Mouse (Mus musculus) macrophage (primary cell): Measurements from ENCODE around the gene Tbc1d16. TPM values are rescaled to one million over a fixed set of nuclear protein-coding genes. Genes with fewer than 3 reads are reported as not detected.
A peak's percentile ranks its signal among the peaks of the same experiment; 100 is the strongest.
"Not testable (repeated sequence)": the region's sequence is repeated elsewhere in the genome, so short reads cannot be mapped to it uniquely, and the experiment has no call there.

Experiments
- H3K27ac ChIP-seq: fragments of 350-480 bp; formaldehyde crosslinking; 2 replicates; pipeline ENCODE4 v1.9.0; 2021
- H3K36me3 ChIP-seq: fragments of 350-480 bp; formaldehyde crosslinking; 2 replicates; pipeline ENCODE4 v1.9.0; 2021; ENCODE audit errors: inconsistent target
- H3K4me3 ChIP-seq: fragments of 350-480 bp; formaldehyde crosslinking; 2 replicates; pipeline ENCODE4 v1.9.0; 2021; ENCODE audit errors: inconsistent target
- H3K79me2 ChIP-seq: fragments of 350-480 bp; formaldehyde crosslinking; 2 replicates; pipeline ENCODE4 v1.9.0; 2021; ENCODE audit errors: inconsistent target
- WGBS: methylation state at CpG from one replicate; pipeline ENCODE4 v1.1.7; 2026; ENCODE audit warnings: inconsistent platforms; ENCODE audit not compliant: missing documents; 5-methylcytosine and 5-hydroxymethylcytosine counted together
- polyA plus RNA-seq: library from polyadenylated mRNA; stranded (reverse); fragments of 250-400 nt; gene quantifications from 3 replicates; pipeline ENCODE4 v1.2.4, GENCODE M21; 2018; ENCODE audit warnings: inconsistent platforms

The Tbc1d16 gene
- polyA plus RNA-seq, 1 experiment from 2014 or later = 3.2 TPM

GRCm38 (mm10) chr11:119250998-119251397 lies 22.7 kb upstream of the Tbc1d16 start:
- no peak overlapping the region for H3K4me3 ChIP-seq
- WGBS = 91% methylated on average over 14 of the region's 17 CpGs
- no peaks in the 10 kb centered on the region for H3K79me2 ChIP-seq

DNA sequence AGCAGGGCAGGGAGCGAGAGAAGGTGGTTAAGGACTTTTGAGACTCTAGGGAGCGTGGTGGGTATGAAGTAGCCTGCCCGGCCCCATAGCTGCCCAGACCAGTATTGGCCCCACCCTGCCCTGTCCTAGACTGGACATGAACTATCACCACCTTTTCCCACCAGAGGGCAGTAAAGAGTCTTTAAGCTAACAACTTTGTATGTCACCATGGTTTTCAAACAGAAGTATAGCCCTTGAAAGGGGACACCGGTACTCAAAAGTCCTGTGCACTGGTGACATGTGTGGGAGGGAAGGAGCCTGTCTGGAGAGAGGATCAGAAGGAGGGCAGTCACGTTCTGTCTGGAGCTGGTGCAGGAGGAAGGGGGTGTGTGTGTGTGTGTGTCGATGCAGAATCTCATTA lies 20.7 kb upstream of the Tbc1d16 start:
- Histone ChIP-seq H3K79me2 (no peaks in the 10 kb centered on the region), H3K27ac (no peak overlapping the region), H3K36me3 (no peaks in the 10 kb centered on the region), H3K4me3 (no peak overlapping the region)
- 40% methylated on average over 6 of the region's 6 CpGs for WGBS

More at GRCm38 (mm10) chr11:119250998-119251397, 22.7 kb upstream of the Tbc1d16 start:
- no peak overlapping the region for H3K27ac ChIP-seq
- no peaks in the 10 kb centered on the region for H3K36me3 ChIP-seq

DNA sequence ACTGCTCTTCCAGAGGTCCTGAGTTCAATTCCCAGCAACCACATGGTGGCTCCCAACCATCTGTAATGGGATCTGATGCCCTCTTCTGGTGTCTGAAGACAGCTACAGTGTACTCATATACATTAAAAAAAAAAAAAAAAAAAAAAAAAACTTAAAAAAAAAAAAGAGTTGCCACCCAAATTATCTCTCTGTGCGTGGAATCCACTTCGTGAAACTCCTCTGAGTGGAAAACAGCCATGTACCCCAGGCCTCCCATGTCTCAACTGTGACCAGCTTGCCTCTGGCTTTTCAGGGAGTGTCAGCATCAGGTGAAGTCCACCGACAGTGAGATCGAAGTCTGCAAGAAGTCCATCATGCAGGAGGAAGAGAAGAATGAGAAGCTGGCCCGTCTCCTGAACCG lies 17.2 kb upstream of the Tbc1d16 start:
- not testable (repeated sequence) for H3K79me2 ChIP-seq, H3K27ac ChIP-seq, H3K36me3 ChIP-seq, H3K4me3 ChIP-seq
- 100% methylated on average over 6 of the region's 6 CpGs for WGBS

DNA sequence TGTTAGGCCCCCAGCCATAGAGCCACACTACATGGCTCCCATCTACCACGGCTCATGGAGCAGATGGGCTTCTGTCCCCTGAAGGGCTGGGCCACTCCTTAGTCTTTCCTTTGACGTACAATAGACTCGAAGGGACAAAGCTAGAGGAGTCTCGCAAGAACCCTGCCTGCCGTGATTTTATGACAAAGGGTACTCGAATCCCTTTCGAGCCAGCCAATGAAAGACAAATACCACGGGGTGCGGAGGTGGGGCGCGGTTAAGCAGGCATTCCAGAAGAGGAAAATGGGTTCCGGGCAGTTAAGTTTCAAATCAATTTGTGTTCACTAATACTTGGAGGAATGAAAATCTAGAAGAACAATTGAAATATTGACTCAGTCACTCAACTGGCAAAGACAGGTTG lies 11.2 kb upstream of the Tbc1d16 start:
- Histone ChIP-seq H3K36me3 (no peaks in the 10 kb centered on the region), H3K4me3 (no peak overlapping the region), H3K27ac (no peak overlapping the region), H3K79me2 (no peaks in the 10 kb centered on the region)
- 96% methylated on average over 11 of the region's 12 CpGs for WGBS

GRCm38 (mm10) chr11:119238305-119238721 lies 10.0 kb upstream of the Tbc1d16 start:
- H3K36me3 ChIP-seq = no peaks in the 10 kb centered on the region
- peak overlapping the region; percentile 44 for H3K4me3 ChIP-seq
- peak overlapping the region; percentile 52 for H3K27ac ChIP-seq
- H3K79me2 ChIP-seq = no peaks in the 10 kb centered on the region
- WGBS = 12% methylated on average over 11 of the region's 11 CpGs

GRCm38 (mm10) chr11:119237568-119238304 lies 9.4 kb upstream of the Tbc1d16 start:
- no peaks in the 10 kb centered on the region for H3K79me2 ChIP-seq
- peak overlapping the region; percentile 52 for H3K27ac ChIP-seq
- 11% methylated on average over 18 of the region's 20 CpGs for WGBS

DNA sequence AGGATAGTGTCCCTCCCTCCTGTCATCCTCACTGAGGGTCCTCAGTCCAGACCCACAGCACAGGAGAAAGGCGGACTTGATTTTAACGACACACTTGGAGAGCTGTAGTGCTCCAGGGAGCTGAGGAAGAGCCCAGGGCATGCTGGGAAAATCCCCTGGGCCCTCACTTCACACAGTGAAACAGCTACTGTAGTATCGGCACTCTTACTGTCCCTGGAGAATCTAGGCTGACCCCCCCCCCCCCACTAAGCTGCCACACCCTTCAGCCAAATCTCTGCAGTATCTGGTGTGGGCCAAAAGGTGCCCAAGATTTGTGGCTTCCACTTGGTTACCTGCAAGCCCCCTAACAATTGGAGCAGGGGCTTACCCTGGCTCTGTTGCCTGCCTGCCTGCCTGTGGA lies 8.7 kb upstream of the Tbc1d16 start:
- Histone ChIP-seq H3K36me3 (no peaks in the 10 kb centered on the region), H3K4me3 (no peak overlapping the region), H3K79me2 (no peaks in the 10 kb centered on the region), H3K27ac (no peak overlapping the region)
- WGBS = 94% methylated on average over 3 of the region's 3 CpGs

More at GRCm38 (mm10) chr11:119237568-119238304, 9.4 kb upstream of the Tbc1d16 start:
- H3K4me3 ChIP-seq = peak overlapping the region; percentile 44
- H3K36me3 ChIP-seq = no peaks in the 10 kb centered on the region

DNA sequence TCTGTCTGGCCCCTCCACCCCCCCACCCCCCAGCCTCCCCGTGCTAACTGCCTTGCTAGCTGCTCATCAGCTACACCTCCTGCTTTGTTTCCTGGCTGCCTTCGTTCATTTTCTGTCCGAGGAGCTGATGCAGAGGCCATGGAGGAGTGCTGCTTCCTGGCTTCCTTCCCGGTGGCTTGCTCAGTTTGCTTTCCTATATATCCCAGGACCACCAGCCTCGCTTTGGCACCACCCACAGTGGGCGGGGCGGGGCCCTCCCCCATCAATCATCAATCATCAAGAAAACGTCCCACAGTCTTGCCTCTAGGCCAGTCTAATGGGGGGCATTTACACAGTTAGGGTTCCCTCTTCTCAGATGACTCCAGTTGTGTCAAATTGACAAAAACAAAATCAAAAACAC lies 8.1 kb upstream of the Tbc1d16 start:
- Histone ChIP-seq H3K79me2 (no peaks in the 10 kb centered on the region), H3K4me3 (no peak overlapping the region)
- WGBS = 68% methylated on average over 8 of the region's 8 CpGs

GRCm38 (mm10) chr11:119235596-119235995 lies 7.3 kb upstream of the Tbc1d16 start:
- no peak overlapping the region for H3K27ac ChIP-seq
- WGBS = 87% methylated on average over 4 of the region's 4 CpGs

More for the DNA sequence above, 8.1 kb upstream of the Tbc1d16 start:
- Histone ChIP-seq H3K36me3 (no peaks in the 10 kb centered on the region), H3K27ac (no peak overlapping the region)

DNA sequence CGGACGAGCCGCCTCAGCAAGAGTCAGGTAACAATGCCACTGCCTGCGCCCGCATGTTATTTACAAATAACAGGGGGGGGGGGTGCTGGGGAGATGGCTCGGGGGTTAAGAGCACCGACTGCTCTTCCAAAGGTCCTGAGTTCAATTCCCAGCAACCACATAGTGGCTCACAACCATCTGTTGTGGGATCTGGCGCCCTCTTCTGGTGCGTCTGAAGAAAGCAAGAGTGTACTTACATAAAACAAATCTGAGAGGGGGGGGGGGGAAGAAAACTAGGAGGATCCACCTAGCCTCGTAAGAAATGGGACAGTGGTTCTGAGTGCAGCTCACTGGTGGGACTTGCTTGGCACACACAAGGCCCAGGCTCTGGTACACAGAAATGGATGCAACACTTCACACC lies 6.5 kb upstream of the Tbc1d16 start:
- no peak overlapping the region for H3K4me3 ChIP-seq
- H3K27ac ChIP-seq = no peak overlapping the region
- H3K79me2 ChIP-seq = no peaks in the 10 kb centered on the region
- WGBS = 88% methylated on average over 8 of the region's 10 CpGs
- no peaks in the 10 kb centered on the region for H3K36me3 ChIP-seq

More at GRCm38 (mm10) chr11:119235596-119235995, 7.3 kb upstream of the Tbc1d16 start:
- no peak overlapping the region for H3K4me3 ChIP-seq
- no peaks in the 10 kb centered on the region for H3K36me3 ChIP-seq
- H3K79me2 ChIP-seq = no peaks in the 10 kb centered on the region

DNA sequence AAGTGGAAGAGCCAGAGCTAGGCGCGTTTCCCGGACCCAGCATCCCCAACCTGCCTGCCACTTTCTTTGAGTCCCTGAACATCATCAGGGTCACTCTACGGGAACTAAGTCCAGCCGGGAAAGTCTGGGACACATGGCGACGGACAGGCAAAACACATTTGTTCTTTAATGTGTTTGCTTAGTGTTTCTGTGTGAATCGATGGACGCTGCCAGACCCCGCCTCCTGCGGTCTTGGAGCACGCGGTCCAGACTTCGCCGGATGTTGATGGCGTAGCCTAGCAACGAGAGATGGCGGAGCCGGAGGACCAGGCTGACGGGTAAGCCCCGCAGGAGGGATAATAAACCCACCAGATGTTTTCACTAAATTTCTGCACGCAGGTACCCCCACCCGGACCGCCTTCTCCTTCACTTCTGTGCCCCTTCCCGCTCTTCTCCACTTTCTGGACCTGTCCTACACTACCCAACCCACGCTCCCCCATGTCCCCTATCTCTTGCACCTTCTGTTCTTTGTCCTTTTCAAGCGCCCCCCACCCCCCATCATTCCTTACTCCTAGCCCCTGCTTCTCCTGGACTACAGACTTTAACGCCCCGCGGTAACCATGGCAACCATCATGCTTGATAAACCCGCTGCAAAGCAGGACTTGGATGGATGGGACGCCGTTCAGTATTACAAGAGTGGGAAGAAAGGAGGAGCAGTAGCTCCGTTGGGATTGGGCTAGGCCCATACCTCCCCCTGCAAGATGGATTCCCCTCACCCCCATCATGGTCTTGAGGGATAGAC lies 737 bp upstream of the Tbc1d16 start:
- H3K27ac ChIP-seq = no peak overlapping the region
- 4% methylated on average over 34 of the region's 34 CpGs for WGBS
- no peaks in the 10 kb centered on the region for H3K36me3 ChIP-seq
- peak overlapping the region; percentile 34 for H3K4me3 ChIP-seq
- peaks cover 5% of the 10 kb centered on the region; the same call in 1 of the 2 replicates for H3K79me2 ChIP-seq

DNA sequence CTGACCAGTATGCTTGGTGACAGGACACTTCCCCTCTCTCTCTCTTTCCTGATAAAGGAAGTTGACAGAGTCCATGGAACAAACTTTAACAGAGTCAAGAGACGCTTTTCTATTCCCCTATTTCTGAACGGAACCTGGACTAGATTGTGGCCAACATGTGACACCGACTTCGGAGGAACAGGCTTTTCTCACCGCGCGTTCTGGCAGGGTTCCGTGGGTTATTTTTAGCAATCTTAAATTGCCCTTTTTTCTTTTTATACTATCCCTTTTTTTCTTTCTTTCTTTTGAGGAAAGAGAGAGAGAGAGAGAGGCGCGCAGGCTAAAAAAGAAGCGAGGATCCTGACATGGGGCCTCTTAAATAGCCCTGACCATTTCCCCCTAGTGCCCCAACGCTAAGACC lies 708 bp downstream of the Tbc1d16 start:
- Histone ChIP-seq H3K27ac (no peak overlapping the region), H3K4me3 (peak overlapping the region; percentile 39), H3K36me3 (no peaks in the 10 kb centered on the region), H3K79me2 (peaks cover 5% of the 10 kb centered on the region; the same call in 1 of the 2 replicates)
- WGBS = 1% methylated on average over 12 of the region's 12 CpGs

- peaks cover 5% of the 10 kb centered on the region; the same call in 1 of the 2 replicates for H3K79me2 ChIP-seq
- 92% methylated on average over 9 of the region's 9 CpGs for WGBS
- H3K36me3 ChIP-seq = no peaks in the 10 kb centered on the region
- H3K27ac ChIP-seq = no peak overlapping the region
- H3K4me3 ChIP-seq = no peak overlapping the region
Measured at GRCm38 (mm10) chr11:119225634-119226033, 2.7 kb downstream of the Tbc1d16 start.

- H3K27ac ChIP-seq = no peak overlapping the region
- H3K36me3 ChIP-seq = no peaks in the 10 kb centered on the region
- peaks cover 5% of the 10 kb centered on the region; the same call in 1 of the 2 replicates for H3K79me2 ChIP-seq
- H3K4me3 ChIP-seq = no peak overlapping the region
- WGBS = 90% methylated on average over 6 of the region's 6 CpGs
Measured at GRCm38 (mm10) chr11:119224926-119225325, 3.4 kb downstream of the Tbc1d16 start.
